Mouse (Mus musculus): ENCODE measurements at regions not wholly inside any gene's neighbourhood (a gene's known extent, or its start where the extent isn't known, plus 50 kb on each side); places are given as distances from the start of the nearest gene placed in this dataset.

DNA sequence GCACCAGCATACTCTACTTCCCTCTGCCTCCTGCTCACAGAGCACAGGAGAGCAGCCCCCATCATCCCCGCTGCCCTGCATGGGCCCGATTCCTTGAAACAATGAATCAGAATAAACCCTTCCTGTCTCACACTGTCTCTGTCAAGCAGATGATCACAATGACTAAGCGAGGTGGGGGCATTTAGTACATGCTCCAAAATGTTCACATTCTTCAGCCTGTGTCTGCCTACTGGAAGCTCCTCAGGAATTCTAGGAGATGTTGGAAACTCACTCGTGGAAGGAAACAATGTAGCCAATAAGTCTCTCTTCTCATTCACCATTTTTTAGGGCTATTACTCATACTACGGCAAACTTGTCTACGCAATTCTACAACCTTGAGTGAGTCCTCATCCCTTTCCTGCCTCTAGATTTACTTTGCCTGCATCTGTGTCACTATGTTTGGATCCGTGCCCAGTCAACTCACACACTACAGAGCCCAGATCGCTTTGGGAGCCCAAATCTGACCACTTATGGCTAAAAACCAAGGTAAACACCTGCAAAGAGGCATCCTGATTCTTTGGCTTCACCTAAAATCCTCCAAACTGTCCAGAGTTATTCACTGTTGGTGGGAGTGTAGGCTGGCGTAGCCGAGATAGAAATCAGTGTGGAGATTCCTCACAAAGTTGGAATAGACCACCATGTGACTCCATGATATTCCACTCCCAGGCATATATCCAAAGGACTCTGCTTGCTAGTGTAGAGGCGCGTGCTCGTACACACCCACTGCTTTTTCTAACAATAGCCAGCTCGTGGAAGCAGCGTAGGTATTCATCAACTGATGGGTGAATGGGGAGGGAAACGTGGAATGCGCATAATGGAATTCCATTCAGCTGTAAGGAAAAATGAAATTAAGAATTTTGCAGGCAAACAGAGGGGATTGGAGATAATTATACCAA, 63.1 kb upstream of the Srrm4 start:
- peak; percentile 44 to 77 for DNase-seq (ENCODE audit: low spot score in 2 of 2)
- intact Hi-C loops (cut with DNase I), result loop anchor here (5.0 kb wide), 1 partner anchor 62 kb away; the partner anchor contains the start of gene Srrm4

All from left cerebral cortex, postnatal 14 days (tissue).